Mouse (Mus musculus): ENCODE results near the gene Pcmt1.

The Pcmt1 gene

GRCm38 (mm10) chr10:7589592-7590233, 91.2 kb downstream of the Pcmt1 start, which contains the start of gene Lrp11:
Gene Lrp11, plus strand, starts transcription at chr10:7589800.
- CTCF ChIA-PET = interaction anchor here (0.6 to 1.2 kb wide), 3 partner anchors 11 to 107 kb away, joined by 3 read pairs; no protein-coding TSS in a partner anchor

DNA sequence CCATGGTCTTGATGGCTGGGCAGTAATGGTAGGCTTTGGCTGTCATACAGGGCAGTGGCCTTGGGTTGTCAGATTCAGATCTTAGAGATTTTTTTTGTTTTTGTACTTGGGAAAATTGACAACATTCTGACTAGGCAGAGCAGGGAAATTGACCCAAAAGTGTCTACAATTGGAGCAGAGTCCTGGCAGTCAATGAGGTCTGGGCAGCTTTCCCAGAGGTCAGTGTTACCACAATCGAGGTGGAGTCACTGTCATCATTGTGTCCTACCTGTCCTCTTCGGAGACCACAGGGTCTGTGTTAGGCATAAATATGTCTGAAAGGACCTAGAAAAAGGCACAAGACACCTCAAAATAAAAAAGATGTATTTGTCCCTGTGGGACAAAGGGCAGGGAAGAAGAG, 94.2 kb downstream of the Pcmt1 start:
- CTCF ChIA-PET = no interaction called here

DNA sequence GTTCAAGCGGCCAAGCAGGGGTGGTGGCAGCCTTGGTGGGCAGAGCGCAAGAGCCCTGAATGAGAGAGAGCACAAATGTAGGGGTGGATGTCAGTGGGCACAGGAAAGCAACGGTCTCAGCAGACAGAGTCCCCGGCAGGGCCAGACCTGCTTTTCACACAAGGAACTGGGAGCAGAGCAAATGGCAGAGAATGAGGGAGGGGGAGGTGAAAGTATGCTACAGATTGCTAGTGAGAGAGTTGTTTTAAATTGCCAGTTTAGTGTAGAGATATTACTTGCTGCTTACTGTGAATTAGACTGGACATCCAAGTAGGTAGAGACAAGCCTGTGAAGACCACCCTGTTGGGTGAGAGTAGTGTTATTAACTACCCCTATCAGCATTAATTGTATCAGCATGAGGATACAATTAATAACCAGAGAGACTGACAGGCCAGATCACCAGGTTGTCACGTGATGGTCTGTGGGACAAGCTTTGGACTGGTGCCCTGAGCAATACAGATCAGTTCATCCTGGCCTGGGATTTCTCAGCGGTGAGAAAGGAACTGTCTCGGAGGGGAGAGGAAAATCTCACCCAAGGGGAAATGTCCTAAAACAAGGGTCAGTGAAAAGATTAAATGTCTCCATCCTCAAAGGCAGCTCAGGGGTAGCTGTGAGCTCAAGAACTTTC, 97.9 kb downstream of the Pcmt1 start:
- CTCF ChIA-PET = no interaction called here

DNA sequence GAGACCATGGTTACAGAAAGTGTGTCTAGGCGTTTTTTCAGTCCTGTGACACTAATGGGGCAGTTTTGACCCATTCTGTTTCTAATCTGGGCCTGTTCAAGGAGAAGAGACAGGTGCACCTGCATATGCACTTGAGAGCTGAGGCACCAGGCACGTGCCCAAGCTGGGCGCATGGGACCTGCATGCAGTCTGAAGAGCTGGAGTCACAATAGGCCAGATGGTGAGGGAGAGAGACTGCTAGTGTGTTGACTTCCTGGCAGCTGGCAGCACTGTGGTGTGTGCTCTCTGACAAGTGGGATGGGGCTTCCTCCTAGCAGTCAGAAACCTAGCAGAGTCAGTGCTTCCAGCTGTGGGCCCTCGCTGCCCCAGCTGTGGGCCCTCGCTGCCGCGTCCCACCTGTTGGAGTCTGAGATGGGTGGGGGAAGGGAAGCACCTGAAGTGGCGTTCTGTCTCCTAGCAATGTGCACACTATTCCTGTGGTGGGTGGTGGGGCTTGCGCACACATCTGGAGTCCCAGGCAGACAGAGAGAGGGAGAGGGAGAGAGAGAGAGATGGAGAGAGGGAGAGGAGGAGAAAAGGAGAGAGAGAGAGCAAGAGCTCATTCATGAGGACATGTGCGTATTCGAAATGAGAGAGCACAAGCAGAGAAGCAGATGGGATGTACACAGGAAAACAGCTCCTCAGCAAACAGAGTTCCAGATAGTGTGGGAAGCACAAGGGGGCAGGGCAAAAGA, 98.6 kb downstream of the Pcmt1 start:
- CTCF ChIA-PET = no interaction called here

DNA sequence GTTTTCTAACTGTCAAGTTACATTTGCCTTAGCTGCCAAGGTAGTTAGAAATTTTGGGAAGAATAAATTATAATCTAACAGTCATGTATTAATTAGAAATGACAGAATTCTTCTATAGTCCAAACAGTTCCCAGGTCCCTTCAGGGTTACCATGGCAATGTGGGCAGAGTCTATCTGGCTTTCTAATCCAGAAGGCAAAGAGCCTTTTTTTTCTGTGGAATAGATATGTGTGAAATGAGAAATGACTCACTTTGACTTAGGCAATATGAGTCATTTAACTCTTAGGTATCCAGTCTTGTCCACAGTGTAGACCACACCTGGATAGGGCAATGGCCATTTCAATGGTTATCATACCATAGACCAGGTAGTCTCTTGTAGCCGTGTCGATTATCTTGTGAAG, 99.5 kb downstream of the Pcmt1 start:
- CTCF ChIA-PET = interaction anchor here (0.6 kb wide), 1 partner anchor 62 kb away, joined by 5 read pairs; no protein-coding TSS in a partner anchor
